Mouse (Mus musculus): ENCODE results near the gene St8sia6. TPM values are rescaled to one million over a fixed set of nuclear protein-coding genes. Genes with fewer than 3 reads are reported as not detected.

St8sia6 gene
- 1.1 TPM in 2 replicates for polyA plus RNA-seq (2012; rRNA removed)

DNA sequence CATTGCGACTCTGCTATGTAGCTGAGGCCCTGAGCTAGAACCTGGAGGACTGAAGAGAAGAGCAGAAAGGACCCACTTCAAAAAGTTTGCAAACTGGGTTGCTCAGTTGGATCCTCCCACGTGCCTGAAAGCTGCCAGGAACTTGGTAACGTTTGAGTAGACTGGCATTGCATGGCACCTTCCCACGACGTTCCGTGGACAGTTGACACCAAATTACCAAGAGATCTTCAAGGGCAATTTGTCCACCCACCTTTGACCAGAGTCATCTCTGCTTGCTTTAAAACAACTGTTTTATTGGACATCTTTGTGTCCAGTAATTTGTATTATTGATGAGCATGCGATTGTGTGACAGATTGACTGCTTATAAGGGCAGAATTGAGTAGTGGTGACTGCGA lies at the start of gene St8sia6:
St8sia6 (minus strand) TSS at position 96 of the 395 bp plus-strand sequence.
- no peak for TF ChIP-seq CTCF (IDR thresholded peaks at IDR 0.05; ENCODE audit: borderline replicate concordance, control insufficient read depth, extremely low read depth, insufficient read depth, low read length, poor library complexity)
- no peak for TF ChIP-seq POLR2A (IDR thresholded peaks at IDR 0.05; ENCODE audit: control insufficient read depth, extremely low read depth, insufficient read depth, low read length, poor library complexity)
- Histone ChIP-seq H3K36me3 (ENCODE audit: control insufficient read depth, insufficient read depth, low read length) (no peaks in the 10 kb centered on the region), H3K27me3 (ENCODE audit: control insufficient read depth, insufficient read depth, low read length) (peaks cover 14% of the 10 kb centered on the region; the same call in 1 of the 2 replicates), H3K27ac (ENCODE audit: control insufficient read depth, insufficient read depth, low read length) (no peak within 1 kb of the TSS), H3K4me1 (replicated peaks; ENCODE audit: control insufficient read depth, insufficient read depth, low read length) (peaks cover 15% of the 10 kb centered on the region), H3K4me3 (ENCODE audit: control insufficient read depth, insufficient read depth, low read length) (peak within 1 kb of the TSS; percentile 52)
- WGBS: 56% methylated on average over 8 of the region's 8 CpGs
- no peak for DNase-seq

DNA sequence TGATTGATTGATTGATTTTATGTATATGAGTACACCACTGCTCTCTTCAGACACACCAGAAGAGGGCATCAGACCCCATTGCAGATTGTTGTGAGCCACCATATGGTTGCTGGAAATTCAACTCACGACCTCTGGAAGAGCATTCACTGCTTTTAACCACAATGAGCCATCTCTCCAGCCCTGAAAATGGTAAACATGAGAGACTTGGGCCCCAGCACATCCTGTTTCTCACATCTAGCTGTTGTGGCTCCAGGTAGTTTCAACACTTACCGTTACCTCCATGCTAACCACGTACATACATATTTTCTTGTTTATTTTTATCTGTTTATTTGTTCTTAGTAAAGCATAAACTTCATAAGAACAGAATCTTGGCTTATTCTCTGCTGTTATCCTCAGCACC lies 42.4 kb upstream of the St8sia6 start:
- no peak overlapping the region for H3K27ac ChIP-seq (ENCODE audit: control insufficient read depth, insufficient read depth, low read length)
- no peak for DNase-seq
- H3K36me3 ChIP-seq (ENCODE audit: control insufficient read depth, insufficient read depth, low read length): no peaks in the 10 kb centered on the region
- TF ChIP-seq POLR2A (IDR thresholded peaks at IDR 0.05; ENCODE audit: control insufficient read depth, extremely low read depth, insufficient read depth, low read length, poor library complexity): no peak
- TF ChIP-seq CTCF (IDR thresholded peaks at IDR 0.05; ENCODE audit: borderline replicate concordance, control insufficient read depth, extremely low read depth, insufficient read depth, low read length, poor library complexity): no peak
- 42% methylated on average over 3 of the region's 3 CpGs for WGBS
- H3K27me3 ChIP-seq (ENCODE audit: control insufficient read depth, insufficient read depth, low read length): no peaks in the 10 kb centered on the region
- H3K4me3 ChIP-seq (ENCODE audit: control insufficient read depth, insufficient read depth, low read length): no peak overlapping the region
- no peaks in the 10 kb centered on the region for H3K4me1 ChIP-seq (replicated peaks; ENCODE audit: control insufficient read depth, insufficient read depth, low read length)

GRCm38 (mm10) chr2:13834989-13835388 lies 41.1 kb upstream of the St8sia6 start:
- no peak overlapping the region for H3K4me3 ChIP-seq (ENCODE audit: control insufficient read depth, insufficient read depth, low read length)
- no peaks in the 10 kb centered on the region for H3K4me1 ChIP-seq (replicated peaks; ENCODE audit: control insufficient read depth, insufficient read depth, low read length)
- 30% methylated on average over 1 of the region's 1 CpGs for WGBS
- H3K27me3 ChIP-seq (ENCODE audit: control insufficient read depth, insufficient read depth, low read length): no peaks in the 10 kb centered on the region
- no peak for TF ChIP-seq CTCF (IDR thresholded peaks at IDR 0.05; ENCODE audit: borderline replicate concordance, control insufficient read depth, extremely low read depth, insufficient read depth, low read length, poor library complexity)
- no peaks in the 10 kb centered on the region for H3K36me3 ChIP-seq (ENCODE audit: control insufficient read depth, insufficient read depth, low read length)
- H3K27ac ChIP-seq (ENCODE audit: control insufficient read depth, insufficient read depth, low read length): no peak overlapping the region
- no peak for DNase-seq

GRCm38 (mm10) chr2:13816645-13817044 lies 22.8 kb upstream of the St8sia6 start:
- Histone ChIP-seq H3K27ac (ENCODE audit: control insufficient read depth, insufficient read depth, low read length) (no peak overlapping the region), H3K27me3 (ENCODE audit: control insufficient read depth, insufficient read depth, low read length) (no peaks in the 10 kb centered on the region), H3K4me3 (ENCODE audit: control insufficient read depth, insufficient read depth, low read length) (no peak overlapping the region), H3K36me3 (ENCODE audit: control insufficient read depth, insufficient read depth, low read length) (no peaks in the 10 kb centered on the region), H3K4me1 (replicated peaks; ENCODE audit: control insufficient read depth, insufficient read depth, low read length) (no peaks in the 10 kb centered on the region)
- TF ChIP-seq POLR2A (IDR thresholded peaks at IDR 0.05; ENCODE audit: control insufficient read depth, extremely low read depth, insufficient read depth, low read length, poor library complexity) (no peak), CTCF (IDR thresholded peaks at IDR 0.05; ENCODE audit: borderline replicate concordance, control insufficient read depth, extremely low read depth, insufficient read depth, low read length, poor library complexity) (no peak)
- 93% methylated on average over 2 of the region's 2 CpGs for WGBS
- DNase-seq: no peak

GRCm38 (mm10) chr2:13808593-13808992 lies 14.7 kb upstream of the St8sia6 start:
- Histone ChIP-seq H3K27me3 (ENCODE audit: control insufficient read depth, insufficient read depth, low read length) (no peaks in the 10 kb centered on the region), H3K4me1 (replicated peaks; ENCODE audit: control insufficient read depth, insufficient read depth, low read length) (no peaks in the 10 kb centered on the region), H3K4me3 (ENCODE audit: control insufficient read depth, insufficient read depth, low read length) (no peak overlapping the region), H3K27ac (ENCODE audit: control insufficient read depth, insufficient read depth, low read length) (no peak overlapping the region), H3K36me3 (ENCODE audit: control insufficient read depth, insufficient read depth, low read length) (no peaks in the 10 kb centered on the region)
- TF ChIP-seq CTCF (IDR thresholded peaks at IDR 0.05; ENCODE audit: borderline replicate concordance, control insufficient read depth, extremely low read depth, insufficient read depth, low read length, poor library complexity) (no peak), POLR2A (IDR thresholded peaks at IDR 0.05; ENCODE audit: control insufficient read depth, extremely low read depth, insufficient read depth, low read length, poor library complexity) (no peak)
- 89% methylated on average over 5 of the region's 5 CpGs for WGBS
- DNase-seq: no peak

- no peaks in the 10 kb centered on the region for H3K36me3 ChIP-seq (ENCODE audit: control insufficient read depth, insufficient read depth, low read length)
- H3K27ac ChIP-seq (ENCODE audit: control insufficient read depth, insufficient read depth, low read length): no peak overlapping the region
- H3K4me3 ChIP-seq (ENCODE audit: control insufficient read depth, insufficient read depth, low read length): no peak overlapping the region
- DNase-seq: no peak
- H3K27me3 ChIP-seq (ENCODE audit: control insufficient read depth, insufficient read depth, low read length): no peaks in the 10 kb centered on the region
- H3K4me1 ChIP-seq (replicated peaks; ENCODE audit: control insufficient read depth, insufficient read depth, low read length): no peaks in the 10 kb centered on the region
- 93% methylated on average over 4 of the region's 4 CpGs for WGBS
- TF ChIP-seq POLR2A (IDR thresholded peaks at IDR 0.05; ENCODE audit: control insufficient read depth, extremely low read depth, insufficient read depth, low read length, poor library complexity) (no peak), CTCF (IDR thresholded peaks at IDR 0.05; ENCODE audit: borderline replicate concordance, control insufficient read depth, extremely low read depth, insufficient read depth, low read length, poor library complexity) (no peak)
Measured at GRCm38 (mm10) chr2:13808008-13808407, 14.1 kb upstream of the St8sia6 start.

DNA sequence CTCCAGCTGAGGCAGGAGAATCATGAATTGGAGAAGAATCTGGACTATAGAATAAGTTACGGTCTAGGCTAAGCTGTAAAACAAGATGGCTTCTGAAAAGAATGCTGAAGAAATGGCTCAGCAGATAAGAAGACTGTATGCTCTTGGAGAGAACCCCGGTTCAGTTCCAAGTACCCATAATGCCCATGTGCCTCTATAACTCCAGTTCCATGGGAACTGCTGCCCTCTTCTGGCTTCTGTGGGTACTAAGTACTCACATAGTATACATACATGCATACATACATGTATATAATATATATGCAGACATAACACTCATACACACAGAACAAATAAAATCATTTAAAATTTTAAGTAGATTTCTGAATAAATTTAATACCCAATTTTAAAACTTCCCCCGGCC lies 12.3 kb upstream of the St8sia6 start:
- H3K27ac ChIP-seq (ENCODE audit: control insufficient read depth, insufficient read depth, low read length): no peak overlapping the region
- no peak overlapping the region for H3K4me3 ChIP-seq (ENCODE audit: control insufficient read depth, insufficient read depth, low read length)
- H3K4me1 ChIP-seq (replicated peaks; ENCODE audit: control insufficient read depth, insufficient read depth, low read length): no peaks in the 10 kb centered on the region
- DNase-seq: peak; percentile 13
- WGBS: 93% methylated on average over 3 of the region's 3 CpGs
- H3K36me3 ChIP-seq (ENCODE audit: control insufficient read depth, insufficient read depth, low read length): no peaks in the 10 kb centered on the region
- TF ChIP-seq CTCF (IDR thresholded peaks at IDR 0.05; ENCODE audit: borderline replicate concordance, control insufficient read depth, extremely low read depth, insufficient read depth, low read length, poor library complexity) (no peak), POLR2A (IDR thresholded peaks at IDR 0.05; ENCODE audit: control insufficient read depth, extremely low read depth, insufficient read depth, low read length, poor library complexity) (no peak)
- no peaks in the 10 kb centered on the region for H3K27me3 ChIP-seq (ENCODE audit: control insufficient read depth, insufficient read depth, low read length)
